Mouse (Mus musculus) heart, adult 2 months (tissue): Measurements from ENCODE around the gene Iqschfp. TPM values are rescaled to one million over a fixed set of nuclear protein-coding genes. Genes with fewer than 3 reads are reported as not detected.

ENCODE experiments used
- DNase-seq, 2 experiments: peaks; one replicate each; pipeline ENCODE4 v3.0.0; 2021
- H3K27ac ChIP-seq: fragments of 200-600 bp; 2 replicates; pipeline ENCODE4 v1.8.1; 2022
- H3K27me3 ChIP-seq: fragments of 200-500 bp; 2 replicates; pipeline ENCODE4 v1.6.1; 2012; ENCODE audit warnings: mild to moderate bottlenecking, low read length, inconsistent platforms, mixed read lengths; ENCODE audit not compliant: control insufficient read depth, insufficient read depth
- H3K36me3 ChIP-seq: fragments of 200-500 bp; 2 replicates; pipeline ENCODE4 v1.6.1; 2012; ENCODE audit warnings: low read length, inconsistent platforms; ENCODE audit not compliant: control insufficient read depth, insufficient read depth
- H3K4me1 ChIP-seq: fragments of 200-500 bp; 2 replicates; pipeline ENCODE4 v1.6.1; 2011; ENCODE audit warnings: low read length; ENCODE audit not compliant: control insufficient read depth, insufficient read depth
- H3K4me3 ChIP-seq: fragments of 200-600 bp; 2 replicates; pipeline ENCODE4 v1.8.1; 2022
- H3K79me2 ChIP-seq: fragments of 200-500 bp; replicated peaks from 2 replicates; pipeline ENCODE4 v1.6.1; 2012; ENCODE audit warnings: mild to moderate bottlenecking, inconsistent platforms, low read length, moderate library complexity, mixed read lengths; ENCODE audit not compliant: control insufficient read depth, insufficient read depth
- H3K9ac ChIP-seq: fragments of 200-500 bp; 2 replicates; pipeline ENCODE4 v1.6.1; 2012; ENCODE audit warnings: low read depth, mild to moderate bottlenecking, control low read depth, inconsistent platforms, low read length, mixed read lengths
- CTCF ChIP-seq: fragments of 200-600 bp; IDR thresholded peaks from 2 replicates; pipeline ENCODE4 v1.8.1; 2022; ENCODE audit warnings: antibody characterized with exemption, mild to moderate bottlenecking, moderate library complexity
- EP300 ChIP-seq: fragments of 200-500 bp; IDR thresholded peaks from 2 replicates; pipeline ENCODE4 v1.6.1; 2011; ENCODE audit warnings: low read depth, low read length, control low read depth; ENCODE audit not compliant: insufficient read depth
- POLR2A ChIP-seq: fragments of 200-500 bp; IDR thresholded peaks from 2 replicates; pipeline ENCODE4 v1.6.1; 2011; ENCODE audit warnings: mild to moderate bottlenecking, low read depth, low read length, control low read depth; ENCODE audit not compliant: insufficient read depth
- WGBS: fragments of 180-500 bp; shearing (Covaris S2); methylation state at CpG from one replicate; pipeline ENCODE4 v1.1.7; 2018; 5-methylcytosine and 5-hydroxymethylcytosine counted together
- intact Hi-C: fragments of 180-260 bp; cut with DNase I; formaldehyde crosslinking; loops from one replicate; pipeline ENCODE4 v1.15.1; 2025
- polyA plus RNA-seq: library from polyadenylated mRNA; depleted of rRNA; stranded (reverse); fragments of >200 nt; gene quantifications from 2 replicates; pipeline ENCODE4 v1.2.3, GENCODE M21; 2012
- total RNA-seq, 2 experiments: library from RNA; stranded (reverse); gene quantifications; 2 replicates each; pipeline ENCODE4 v1.2.3; 2021

Gene Iqschfp
- total and polyA plus RNA-seq, 3 experiments = not detected

DNA sequence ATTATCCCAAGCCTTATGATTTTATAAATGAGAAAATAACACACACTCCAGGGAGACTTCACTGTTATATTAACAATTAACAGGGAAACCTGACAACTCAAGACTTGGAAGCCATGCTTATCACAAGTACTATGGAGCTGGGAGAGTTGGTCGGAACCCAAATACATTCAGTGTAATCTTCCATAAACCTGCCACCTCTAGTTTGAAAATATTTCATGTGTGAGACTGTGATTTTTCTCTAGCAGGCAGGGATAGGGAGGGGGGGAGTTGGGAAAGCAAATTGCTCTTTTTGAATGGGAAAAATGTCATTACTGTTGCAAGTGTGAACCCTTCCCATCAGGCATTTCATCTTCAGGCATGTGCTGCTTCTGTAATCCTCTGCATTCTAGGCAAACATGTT is 304.9 kb downstream of the Iqschfp start:
- no peaks in the 10 kb centered on the region for H3K79me2 ChIP-seq
- no peak overlapping the region for H3K27ac ChIP-seq
- no peak for TF ChIP-seq CTCF
- TF ChIP-seq POLR2A = no peak
- no peak for TF ChIP-seq EP300
- WGBS = 80% methylated on average over 1 of the region's 1 CpGs
- H3K9ac ChIP-seq = no peak overlapping the region
- H3K27me3 ChIP-seq = no peaks in the 10 kb centered on the region
- no peaks in the 10 kb centered on the region for H3K36me3 ChIP-seq
- no peak for DNase-seq
- no peaks in the 10 kb centered on the region for H3K4me1 ChIP-seq
- intact Hi-C loops = no loop called here
- H3K4me3 ChIP-seq = no peak overlapping the region

DNA sequence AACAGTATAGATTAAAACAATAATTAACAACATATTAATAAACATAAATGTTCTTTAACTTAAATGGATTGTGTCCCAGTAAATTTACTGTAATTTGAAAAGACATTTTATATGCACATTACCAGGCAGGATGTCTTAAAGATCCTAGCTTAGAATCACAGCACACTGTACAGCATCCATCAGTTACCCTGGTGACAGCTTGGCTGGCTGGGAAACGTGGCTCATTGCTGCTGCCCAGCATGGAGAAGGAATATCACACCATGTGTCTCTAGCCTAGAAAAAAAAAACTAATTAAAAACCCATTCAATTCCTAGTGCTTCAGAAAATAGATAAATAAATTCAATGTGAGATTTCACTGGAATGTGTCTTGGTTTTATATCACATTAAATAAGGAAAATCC is 309.2 kb downstream of the Iqschfp start:
- no peak for DNase-seq
- Histone ChIP-seq H3K27me3 (no peaks in the 10 kb centered on the region), H3K27ac (no peak overlapping the region), H3K4me3 (no peak overlapping the region), H3K4me1 (no peaks in the 10 kb centered on the region), H3K79me2 (no peaks in the 10 kb centered on the region), H3K36me3 (no peaks in the 10 kb centered on the region), H3K9ac (no peak overlapping the region)
- intact Hi-C loops = no loop called here
- WGBS = 39% methylated on average over 1 of the region's 1 CpGs
- TF ChIP-seq POLR2A (no peak), EP300 (no peak), CTCF (no peak)

DNA sequence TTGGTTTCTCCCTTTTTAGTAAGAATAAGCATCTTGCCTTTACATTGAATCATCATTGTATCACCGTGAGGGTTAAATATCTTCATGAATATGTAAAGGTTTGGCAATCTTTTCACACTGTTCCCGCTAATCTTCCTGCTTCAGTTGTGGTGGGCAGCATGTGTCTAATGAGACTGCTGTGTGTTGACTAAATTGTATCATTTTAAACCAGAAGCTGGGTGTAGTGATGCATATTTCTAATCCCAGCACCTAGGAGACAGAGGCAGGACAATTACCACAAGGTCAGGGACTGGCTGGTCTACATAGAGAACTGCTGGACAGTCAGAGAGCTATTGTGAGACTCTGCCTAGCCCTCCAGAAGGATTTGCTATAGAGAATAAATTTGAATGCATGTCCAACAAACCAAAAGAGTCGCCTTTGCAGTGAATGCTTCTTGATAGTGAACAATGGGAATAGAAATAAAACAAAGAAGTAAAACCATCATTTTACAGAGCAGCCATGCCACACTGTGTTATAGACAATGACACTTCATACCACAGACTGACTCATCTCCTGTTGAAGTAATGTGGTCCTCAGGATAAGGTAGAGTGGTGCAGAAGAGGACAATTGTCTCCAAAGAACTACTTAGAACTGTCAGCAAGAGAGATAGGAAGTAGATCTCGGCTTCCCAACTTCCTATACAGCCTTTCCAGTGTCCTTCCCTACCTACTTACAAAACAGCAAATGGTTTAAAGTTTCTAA is 310.3 kb downstream of the Iqschfp start:
- Histone ChIP-seq H3K9ac (no peak overlapping the region), H3K4me3 (no peak overlapping the region), H3K36me3 (no peaks in the 10 kb centered on the region), H3K4me1 (no peaks in the 10 kb centered on the region), H3K27me3 (no peaks in the 10 kb centered on the region), H3K27ac (no peak overlapping the region), H3K79me2 (no peaks in the 10 kb centered on the region)
- DNase-seq = no peak
- no peak for TF ChIP-seq POLR2A
- no peak for TF ChIP-seq CTCF
- TF ChIP-seq EP300 = no peak
- intact Hi-C loops = no loop called here
- 55% methylated on average over 4 of the region's 4 CpGs for WGBS

DNA sequence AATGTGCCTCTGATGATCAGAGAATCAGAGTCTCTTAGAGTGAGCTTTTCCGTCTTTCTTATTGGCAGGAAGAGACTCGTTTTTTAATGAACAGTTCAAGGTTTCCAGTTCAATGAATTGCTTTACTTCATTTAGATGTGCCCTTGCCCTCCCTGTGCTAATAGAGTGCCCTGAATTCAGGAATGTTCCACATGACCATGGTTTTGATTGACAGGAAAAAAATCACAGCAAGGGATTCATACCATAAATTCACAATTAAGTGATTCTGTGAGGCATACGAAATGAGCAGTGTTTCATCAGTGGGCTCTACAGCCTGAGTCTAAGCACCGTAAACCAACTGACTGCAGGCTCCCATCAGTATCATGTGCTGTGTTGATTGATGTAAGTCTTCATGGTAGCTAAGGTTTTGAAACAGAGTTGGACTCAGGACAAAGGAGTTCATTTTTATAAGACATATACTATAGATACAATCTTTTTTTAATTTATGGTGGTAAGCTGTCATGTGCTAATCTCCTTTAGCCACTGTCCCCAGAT is 312.0 kb downstream of the Iqschfp start:
- no peaks in the 10 kb centered on the region for H3K36me3 ChIP-seq
- intact Hi-C loops = no loop called here
- no peaks in the 10 kb centered on the region for H3K27me3 ChIP-seq
- no peaks in the 10 kb centered on the region for H3K4me1 ChIP-seq
- WGBS = 74% methylated on average over 4 of the region's 4 CpGs
- no peak overlapping the region for H3K4me3 ChIP-seq
- no peak overlapping the region for H3K9ac ChIP-seq
- no peak overlapping the region for H3K27ac ChIP-seq
- H3K79me2 ChIP-seq = no peaks in the 10 kb centered on the region
- DNase-seq = no peak
- TF ChIP-seq EP300 (no peak), POLR2A (no peak), CTCF (no peak)

DNA sequence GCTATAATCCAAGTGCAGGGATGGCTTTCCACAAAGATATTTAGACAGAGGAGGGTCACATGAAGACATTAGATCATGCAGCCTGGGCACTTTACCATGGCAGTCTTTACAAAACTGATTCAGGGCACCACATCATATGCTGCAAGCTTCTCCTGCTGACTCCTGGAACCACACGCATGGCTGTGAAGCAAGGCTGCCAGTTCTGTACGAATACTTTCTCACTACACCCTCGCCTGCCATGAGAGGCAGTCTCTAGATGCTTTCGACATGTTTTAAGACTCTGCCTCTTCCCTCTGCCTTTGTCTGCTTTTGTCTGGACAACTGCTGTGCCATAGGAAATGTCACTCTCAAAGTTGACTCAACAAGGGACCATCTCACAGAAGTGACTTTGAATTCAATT is 318.4 kb downstream of the Iqschfp start:
- no peak for TF ChIP-seq POLR2A
- TF ChIP-seq CTCF = no peak
- no peaks in the 10 kb centered on the region for H3K27me3 ChIP-seq
- H3K9ac ChIP-seq = no peak overlapping the region
- DNase-seq = no peak
- H3K79me2 ChIP-seq = no peaks in the 10 kb centered on the region
- no peak overlapping the region for H3K4me3 ChIP-seq
- no peaks in the 10 kb centered on the region for H3K4me1 ChIP-seq
- intact Hi-C loops = no loop called here
- H3K27ac ChIP-seq = no peak overlapping the region
- no peaks in the 10 kb centered on the region for H3K36me3 ChIP-seq
- WGBS = 76% methylated on average over 4 of the region's 4 CpGs

DNA sequence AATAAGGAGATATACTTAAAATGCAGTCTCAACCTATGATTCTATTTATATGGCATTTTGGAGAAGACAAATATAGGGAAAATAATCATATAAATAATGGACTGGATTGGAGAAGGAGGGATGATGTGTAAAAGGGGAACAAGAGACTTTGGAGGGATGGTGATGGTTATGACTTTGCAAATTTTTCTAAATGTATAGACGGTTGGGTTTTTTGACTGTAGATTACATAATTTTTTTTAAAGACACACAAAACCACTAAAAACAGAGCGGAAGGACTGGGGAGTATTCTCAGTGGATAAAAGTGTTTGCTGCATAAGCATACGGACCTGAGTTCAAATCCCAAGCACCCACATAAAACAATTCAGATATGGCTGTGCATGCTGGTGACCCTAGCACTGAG is 329.4 kb downstream of the Iqschfp start:
- intact Hi-C loops = no loop called here
- TF ChIP-seq POLR2A = no peak
- no peak for TF ChIP-seq CTCF
- no peak for TF ChIP-seq EP300
- no peak for DNase-seq
- Histone ChIP-seq H3K27ac (no peak overlapping the region), H3K4me1 (no peaks in the 10 kb centered on the region), H3K79me2 (no peaks in the 10 kb centered on the region), H3K27me3 (no peaks in the 10 kb centered on the region), H3K9ac (no peak overlapping the region), H3K4me3 (no peak overlapping the region), H3K36me3 (no peaks in the 10 kb centered on the region)
- WGBS = 88% methylated on average over 3 of the region's 3 CpGs
